Mouse (Mus musculus) myocyte (in vitro differentiated cells): ENCODE measurements at regions not wholly inside any gene's neighbourhood (a gene's known extent, or its start where the extent isn't known, plus 50 kb on each side); places are given as distances from the start of the nearest gene placed in this dataset.

Source experiments
- H3K27me3 ChIP-seq: one replicate; pipeline ENCODE4 v1.6.1; 2011; ENCODE audit not compliant: control insufficient read depth, insufficient read depth, insufficient read length
- H3K36me3 ChIP-seq: one replicate; pipeline ENCODE4 v1.6.1; 2011; ENCODE audit not compliant: control insufficient read depth, insufficient read depth
- H3K4me2 ChIP-seq: one replicate; pipeline ENCODE4 v1.6.1; 2011; ENCODE audit warnings: low read depth, control low read depth
- H3K4me3 ChIP-seq: one replicate; pipeline ENCODE4 v1.5.1; 2011; ENCODE audit warnings: mild to moderate bottlenecking, control low read depth, moderate library complexity
- H3K79me2 ChIP-seq: one replicate; pipeline ENCODE4 v1.6.1; 2011; ENCODE audit not compliant: control insufficient read depth, insufficient read depth
- H3ac ChIP-seq: one replicate; pipeline ENCODE4 v1.6.1; 2011; ENCODE audit not compliant: control insufficient read depth, insufficient read length
- CEBPB ChIP-seq: IDR thresholded peaks from 2 replicates; pipeline ENCODE4 v1.6.1; 2011; ENCODE audit warnings: mild to moderate bottlenecking, moderate library complexity; ENCODE audit not compliant: poor library complexity, insufficient read depth, severe bottlenecking
- E2F4 ChIP-seq: IDR thresholded peaks from one replicate; pipeline ENCODE4 v1.6.1; 2011; ENCODE audit warnings: mild to moderate bottlenecking, control low read depth, moderate library complexity; ENCODE audit not compliant: insufficient read depth
- MAX ChIP-seq: IDR thresholded peaks from one replicate; pipeline ENCODE4 v1.6.1; 2011; ENCODE audit warnings: low read depth, mild to moderate bottlenecking, control low read depth
- MYOD1 ChIP-seq, 3 experiments: IDR thresholded peaks; one replicate each; pipeline ENCODE4 v1.6.1; 2011; ENCODE audit warnings: control low read depth in 2 of 3, low read depth in 2 of 3, mild to moderate bottlenecking in 2 of 3, moderate library complexity in 1 of 3; ENCODE audit not compliant: insufficient read length in 2 of 3, control insufficient read depth in 1 of 3
- MYOG ChIP-seq, 3 experiments: IDR thresholded peaks; one replicate each; pipeline ENCODE4 v1.6.1; 2011; ENCODE audit warnings: control low read depth in 2 of 3, low read depth in 2 of 3, mild to moderate bottlenecking in 2 of 3; ENCODE audit not compliant: insufficient read length in 2 of 3, control insufficient read depth in 1 of 3, insufficient read depth in 1 of 3
- POLR2A ChIP-seq: IDR thresholded peaks from one replicate; pipeline ENCODE4 v1.6.1; 2011; ENCODE audit warnings: low read depth, mild to moderate bottlenecking, control low read depth, moderate library complexity; ENCODE audit not compliant: insufficient read length
- POLR2AphosphoS2 ChIP-seq: IDR thresholded peaks from one replicate; pipeline ENCODE4 v1.6.1; 2011; ENCODE audit warnings: low read depth, control low read depth; ENCODE audit not compliant: insufficient read length
- REST ChIP-seq: IDR thresholded peaks from one replicate; pipeline ENCODE4 v1.6.1; 2011; ENCODE audit warnings: mild to moderate bottlenecking, control low read depth, moderate library complexity; ENCODE audit not compliant: insufficient read depth, insufficient read length
- SRF ChIP-seq: IDR thresholded peaks from one replicate; pipeline ENCODE4 v1.6.1; 2011; ENCODE audit warnings: low read depth; ENCODE audit not compliant: control insufficient read depth, insufficient read length
- TCF12 ChIP-seq: IDR thresholded peaks from one replicate; pipeline ENCODE4 v1.6.1; 2011; ENCODE audit warnings: mild to moderate bottlenecking, control low read depth; ENCODE audit not compliant: poor library complexity, insufficient read depth, severe bottlenecking
- TCF3 ChIP-seq: IDR thresholded peaks from one replicate; pipeline ENCODE4 v1.6.1; 2011; ENCODE audit warnings: low read depth, control low read depth; ENCODE audit not compliant: insufficient read length
- USF1 ChIP-seq: IDR thresholded peaks from one replicate; pipeline ENCODE4 v1.6.1; 2011; ENCODE audit warnings: low read depth, mild to moderate bottlenecking, control low read depth, moderate library complexity

DNA sequence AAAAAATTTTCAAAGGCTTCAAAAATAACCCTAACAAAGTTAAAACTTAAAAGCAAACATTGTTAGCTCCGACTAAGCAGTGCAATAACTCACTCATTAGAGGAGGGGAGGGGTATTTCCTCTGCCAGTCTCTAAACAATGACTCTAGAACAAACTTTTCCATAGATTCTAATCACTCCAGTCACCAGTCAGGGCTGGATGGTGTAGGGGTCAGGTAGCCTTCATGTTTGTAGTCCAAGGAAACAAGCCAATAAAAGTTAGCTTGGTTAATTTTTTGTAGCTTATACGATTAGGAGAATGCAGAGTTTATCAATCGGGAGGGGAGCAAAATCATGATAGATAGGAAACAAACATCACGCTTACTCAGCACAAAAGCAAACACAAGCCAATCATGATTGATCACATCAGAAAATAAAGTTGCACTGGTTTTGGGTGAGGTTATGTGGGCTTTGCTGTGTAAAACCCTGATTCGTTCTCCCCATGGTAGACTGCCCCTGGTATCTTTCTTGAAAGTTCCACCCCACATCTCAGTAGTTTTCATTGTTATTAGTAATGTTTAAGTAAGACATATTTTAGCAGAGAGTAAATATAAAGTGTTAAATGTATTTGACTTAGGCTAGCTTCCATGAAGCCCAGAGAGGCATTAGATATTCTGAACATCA lies 304.6 kb upstream of the Fam241a start:
- no peak overlapping the region for H3K4me2 ChIP-seq
- H3K36me3 ChIP-seq = no peaks in the 10 kb centered on the region
- H3ac ChIP-seq = no peak overlapping the region
- no peak overlapping the region for H3K4me3 ChIP-seq
- no peak for TF ChIP-seq POLR2A
- no peak for TF ChIP-seq E2F4
- no peak for TF ChIP-seq MAX
- TF ChIP-seq REST = no peak
- no peak for TF ChIP-seq TCF3
- TF ChIP-seq SRF = no peak
- TF ChIP-seq CEBPB = no peak
- TF ChIP-seq MYOD1 (IDR thresholded peaks at IDR 0.05; ENCODE audit: control insufficient read depth in 1 of 3, insufficient read length in 2 of 3, low read depth in 2 of 3) = no peak
- no peak for TF ChIP-seq POLR2AphosphoS2
- no peak for TF ChIP-seq MYOG (IDR thresholded peaks at IDR 0.05; ENCODE audit: control insufficient read depth in 1 of 3, insufficient read depth in 1 of 3, insufficient read length in 2 of 3, low read depth in 2 of 3)
- TF ChIP-seq TCF12 = no peak
- TF ChIP-seq USF1 = no peak
- no peaks in the 10 kb centered on the region for H3K27me3 ChIP-seq
- no peaks in the 10 kb centered on the region for H3K79me2 ChIP-seq

DNA sequence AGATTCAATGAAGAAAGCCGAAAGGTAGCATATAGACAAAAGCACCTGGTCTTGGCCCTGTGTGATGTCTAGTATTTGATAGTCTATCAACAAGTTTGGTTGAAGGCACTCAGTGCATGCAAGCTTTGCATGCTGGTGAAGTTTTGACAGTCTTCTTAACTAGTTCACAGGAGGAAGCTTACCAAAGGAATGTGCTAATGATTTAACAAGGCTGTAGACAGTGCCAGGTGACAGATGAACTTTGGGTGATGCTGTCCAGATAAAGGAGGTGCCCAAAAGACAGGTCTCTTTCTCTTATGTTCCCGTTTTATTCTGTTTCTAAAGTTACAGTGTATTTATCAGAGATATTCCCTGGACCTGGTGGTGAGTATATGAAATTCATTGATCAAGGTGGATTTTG lies 303.3 kb upstream of the Fam241a start:
- no peak for TF ChIP-seq MYOD1 (IDR thresholded peaks at IDR 0.05; ENCODE audit: control insufficient read depth in 1 of 3, insufficient read length in 2 of 3, low read depth in 2 of 3)
- no peak for TF ChIP-seq MAX
- no peak for TF ChIP-seq REST
- TF ChIP-seq TCF3 = no peak
- no peak for TF ChIP-seq TCF12
- TF ChIP-seq MYOG (IDR thresholded peaks at IDR 0.05; ENCODE audit: control insufficient read depth in 1 of 3, insufficient read depth in 1 of 3, insufficient read length in 2 of 3, low read depth in 2 of 3) = no peak
- TF ChIP-seq POLR2A = no peak
- TF ChIP-seq E2F4 = no peak
- no peak for TF ChIP-seq SRF
- TF ChIP-seq USF1 = no peak
- TF ChIP-seq CEBPB = no peak
- TF ChIP-seq POLR2AphosphoS2 = no peak
- Histone ChIP-seq H3K4me3 (no peak overlapping the region), H3ac (no peak overlapping the region), H3K27me3 (no peaks in the 10 kb centered on the region), H3K79me2 (no peaks in the 10 kb centered on the region), H3K4me2 (no peak overlapping the region), H3K36me3 (no peaks in the 10 kb centered on the region)

GRCm38 (mm10) chr3:128192046-128192800 lies 296.1 kb upstream of the Fam241a start:
- H3K4me3 ChIP-seq = no peak overlapping the region
- no peaks in the 10 kb centered on the region for H3K36me3 ChIP-seq
- no peak overlapping the region for H3K4me2 ChIP-seq
- H3ac ChIP-seq = no peak overlapping the region
- no peak for TF ChIP-seq MYOG (IDR thresholded peaks at IDR 0.05; ENCODE audit: control insufficient read depth in 1 of 3, insufficient read depth in 1 of 3, insufficient read length in 2 of 3, low read depth in 2 of 3)
- no peak for TF ChIP-seq POLR2A
- no peak for TF ChIP-seq MAX
- TF ChIP-seq USF1 = no peak
- no peaks in the 10 kb centered on the region for H3K79me2 ChIP-seq
- no peaks in the 10 kb centered on the region for H3K27me3 ChIP-seq

DNA sequence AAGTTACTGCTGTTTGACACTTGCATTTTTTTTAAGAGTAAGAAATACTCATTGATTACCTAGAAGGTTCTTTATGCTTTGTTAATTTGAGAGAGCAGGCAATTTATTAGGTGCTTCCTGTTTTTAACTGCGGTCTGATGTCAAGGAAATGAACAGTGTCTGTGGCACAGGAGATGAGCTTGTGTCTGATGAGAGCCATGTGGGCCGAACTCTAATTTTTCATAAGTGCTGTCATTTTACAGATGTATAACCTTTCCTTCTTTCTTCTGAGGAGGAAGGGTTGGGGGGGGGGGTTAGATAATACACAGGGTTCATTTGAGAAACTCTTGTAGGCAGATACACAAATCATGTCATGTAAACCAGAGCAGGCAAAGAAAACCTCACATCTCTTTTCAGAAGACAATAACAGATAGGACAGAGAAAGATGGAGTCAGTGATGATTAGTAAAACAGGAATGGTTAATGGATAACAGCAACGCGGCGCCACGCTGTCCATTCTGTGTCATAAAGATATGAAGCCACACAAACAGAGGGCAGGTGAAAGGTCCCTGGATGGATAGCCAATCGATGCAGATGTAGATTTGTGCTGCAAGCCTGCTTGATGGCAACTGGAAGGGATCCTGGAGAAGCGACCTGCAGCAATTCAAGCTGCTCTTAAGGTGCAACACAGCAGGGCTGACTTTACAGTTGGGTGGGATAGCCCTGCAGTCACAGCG lies 291.4 kb upstream of the Fam241a start:
- Histone ChIP-seq H3K27me3 (no peaks in the 10 kb centered on the region), H3K36me3 (no peaks in the 10 kb centered on the region), H3ac (no peak overlapping the region), H3K4me3 (no peak overlapping the region), H3K4me2 (no peak overlapping the region), H3K79me2 (no peaks in the 10 kb centered on the region)
- no peak for TF ChIP-seq TCF12

DNA sequence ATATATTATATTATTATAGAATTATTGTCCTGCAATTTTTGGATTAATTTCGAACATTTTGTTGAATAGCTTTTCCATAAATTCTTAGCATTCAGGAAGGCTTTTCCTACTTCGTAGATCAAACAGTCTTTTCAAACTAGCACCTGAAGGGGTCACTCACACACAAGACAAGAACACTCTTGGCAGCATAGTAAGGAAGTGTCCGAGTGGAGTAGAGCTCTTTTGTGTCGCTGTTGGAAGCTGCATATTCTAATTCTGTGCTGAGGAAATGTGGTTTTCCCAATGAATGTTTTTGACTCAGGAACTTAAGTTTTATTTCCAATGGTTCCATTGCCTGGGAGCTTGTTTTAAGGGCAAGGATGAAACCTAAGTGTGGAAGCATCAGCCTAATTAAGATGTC lies 290.2 kb upstream of the Fam241a start:
- H3K4me3 ChIP-seq = no peak overlapping the region
- H3K4me2 ChIP-seq = no peak overlapping the region
- no peak overlapping the region for H3ac ChIP-seq
- H3K36me3 ChIP-seq = no peaks in the 10 kb centered on the region
- H3K27me3 ChIP-seq = no peaks in the 10 kb centered on the region
- H3K79me2 ChIP-seq = no peaks in the 10 kb centered on the region
- TF ChIP-seq TCF3 (no peak), MYOD1 (IDR thresholded peaks at IDR 0.05; ENCODE audit: control insufficient read depth in 1 of 3, insufficient read length in 2 of 3, low read depth in 2 of 3) (no peak), SRF (no peak), MAX (no peak), POLR2AphosphoS2 (no peak), MYOG (IDR thresholded peaks at IDR 0.05; ENCODE audit: control insufficient read depth in 1 of 3, insufficient read depth in 1 of 3, insufficient read length in 2 of 3, low read depth in 2 of 3) (no peak), E2F4 (no peak), REST (no peak), POLR2A (no peak), TCF12 (no peak), CEBPB (no peak), USF1 (no peak)
